ENCODE assay signal across 17 mouse cellular contexts in genomic region chr8:125704434-125704833, GRCm38 (mm10).
"Had no signal": no experiment of that assay in that cellular context is flagged by ENCODE, and none has a peak within 500 bp of the region (broad histone marks: within the 10 kb centered on the region; RNA-seq: fewer than 3 reads in every experiment).

No protein-coding gene starts in this region.

- DNase-seq: liver, postnatal 0 days; lung, adult 2 months; lung, postnatal 14 days; lung, postnatal 36 days; right cerebral cortex, postnatal 14 days; thymus, adult 18-20 months; thymus, postnatal 14 days; thymus, postnatal 36 days had no signal

- H3K4me1 ChIP-seq: lung, embryonic 15.5 days; megakaryocyte, embryonic 14.5 days; midbrain, embryonic 15.5 days; neural tube, embryonic 12.5 days had no signal

- ATAC-seq: liver, postnatal 0 days; lung, postnatal 0 days; midbrain, embryonic 13.5 days; midbrain, embryonic 15.5 days had no signal

- H3K27ac ChIP-seq: liver, embryonic 15.5 days; lung, embryonic 15.5 days; macrophage; midbrain, embryonic 13.5 days; midbrain, embryonic 15.5 days; neural tube, embryonic 12.5 days had no signal

- H3K4me3 ChIP-seq: liver, embryonic 15.5 days; lung, embryonic 15.5 days; megakaryocyte, embryonic 14.5 days; midbrain, embryonic 13.5 days; midbrain, embryonic 15.5 days; neural tube, embryonic 12.5 days had no signal

- H3K27me3 ChIP-seq: liver, embryonic 15.5 days; lung, embryonic 15.5 days; megakaryocyte, embryonic 14.5 days; midbrain, embryonic 13.5 days; midbrain, embryonic 15.5 days; neural tube, embryonic 12.5 days had no signal

- H3K4me2 ChIP-seq: liver, embryonic 15.5 days; lung, embryonic 15.5 days; midbrain, embryonic 11.5 days; midbrain, embryonic 13.5 days; midbrain, embryonic 15.5 days; neural tube, embryonic 12.5 days had no signal

- H3K9me3 ChIP-seq: liver, embryonic 15.5 days; lung, embryonic 15.5 days; midbrain, embryonic 13.5 days; midbrain, embryonic 15.5 days; neural tube, embryonic 12.5 days had no signal

- H3K9ac ChIP-seq: liver, embryonic 15.5 days; liver, postnatal 0 days; lung, embryonic 15.5 days; midbrain, embryonic 13.5 days; midbrain, embryonic 15.5 days; neural tube, embryonic 12.5 days had no signal

- H3K36me3 ChIP-seq: liver, embryonic 15.5 days; lung, embryonic 15.5 days; midbrain, embryonic 13.5 days; midbrain, embryonic 15.5 days; neural tube, embryonic 12.5 days had no signal
